Mouse (Mus musculus) heart, postnatal 0 days (tissue): Measurements from ENCODE around the gene Vamp8. TPM values are rescaled to one million over a fixed set of nuclear protein-coding genes. Genes with fewer than 3 reads are reported as not detected.

Source experiments
- ATAC-seq: fragments of 200-750 bp; cut with Nextera tagmentation; 2 replicates; pipeline ENCODE4 v1.8.0; 2017; ENCODE audit warnings: low read depth, moderate number of reproducible peaks, moderate library complexity; ENCODE audit not compliant: insufficient read depth
- DNase-seq: peaks from one replicate; pipeline ENCODE4 v3.0.0-alpha.2; 2016; ENCODE audit warnings: low spot score
- H3K27ac ChIP-seq: fragments of 300-500 bp; sonication (generic); 2 replicates; pipeline ENCODE4 v1.5.1; 2014; ENCODE audit warnings: low read depth, mild to moderate bottlenecking
- H3K27me3 ChIP-seq: fragments of 300-500 bp; sonication (generic); 2 replicates; pipeline ENCODE4 v1.6.1; 2014; ENCODE audit warnings: low read length, mixed read lengths; ENCODE audit not compliant: control insufficient read depth, insufficient read depth
- H3K36me3 ChIP-seq: fragments of 300-500 bp; sonication (generic); replicated peaks from 2 replicates; pipeline ENCODE4 v1.6.1; 2014; ENCODE audit warnings: low read length, mixed read lengths; ENCODE audit not compliant: control insufficient read depth, insufficient read depth
- H3K4me1 ChIP-seq: fragments of 300-500 bp; sonication (generic); 2 replicates; pipeline ENCODE4 v1.6.1; 2014; ENCODE audit warnings: antibody characterized with exemption; ENCODE audit not compliant: control insufficient read depth, insufficient read depth
- H3K4me2 ChIP-seq: fragments of 300-500 bp; sonication (generic); 2 replicates; pipeline ENCODE4 v1.6.1; 2014; ENCODE audit warnings: low read depth, mild to moderate bottlenecking, low read length, moderate library complexity
- H3K4me3 ChIP-seq: fragments of 300-500 bp; sonication (generic); 2 replicates; pipeline ENCODE4 v1.5.1; 2014; ENCODE audit warnings: low read depth, low read length
- H3K9ac ChIP-seq: fragments of 300-500 bp; sonication (generic); replicated peaks from 2 replicates; pipeline ENCODE4 v1.6.1; 2014; ENCODE audit warnings: low read depth, low read length, mixed read lengths
- H3K9me3 ChIP-seq: fragments of 300-500 bp; sonication (generic); replicated peaks from 2 replicates; pipeline ENCODE4 v1.6.1; 2016; ENCODE audit warnings: low read length; ENCODE audit not compliant: control insufficient read depth
- CTCF ChIP-seq: IDR thresholded peaks from 2 replicates; pipeline ENCODE4 v1.5.1; 2016; ENCODE audit warnings: antibody characterized with exemption, control low read depth, low read depth
- EP300 ChIP-seq: IDR thresholded peaks from 2 replicates; pipeline ENCODE4 v1.6.1; 2016; ENCODE audit warnings: antibody characterized with exemption, low read depth
- WGBS: fragments of 180-500 bp; shearing (Covaris S2); extraction: QIAGEN DNeasy Blood & Tissue Kit; methylation state at CpG from one replicate; pipeline ENCODE4 v1.1.7; 2014; 5-methylcytosine and 5-hydroxymethylcytosine counted together
- polyA plus RNA-seq: library from polyadenylated mRNA; unstranded; fragments of >200 nt; fragmentation: Nextera tagmentation; extraction: Ambion mirVana; gene quantifications from 2 replicates; pipeline ENCODE4 v1.2.1, GENCODE M21; 2015
- total RNA-seq: library from RNA; depleted of rRNA; stranded (reverse); fragments of >200 nt; gene quantifications from 2 replicates; pipeline ENCODE4 v1.2.3, GENCODE M21; 2014; ENCODE audit warnings: low replicate concordance

Gene Vamp8
- total and polyA plus RNA-seq, 2 experiments from 2014 or later: 69.8 to 174 TPM

DNA sequence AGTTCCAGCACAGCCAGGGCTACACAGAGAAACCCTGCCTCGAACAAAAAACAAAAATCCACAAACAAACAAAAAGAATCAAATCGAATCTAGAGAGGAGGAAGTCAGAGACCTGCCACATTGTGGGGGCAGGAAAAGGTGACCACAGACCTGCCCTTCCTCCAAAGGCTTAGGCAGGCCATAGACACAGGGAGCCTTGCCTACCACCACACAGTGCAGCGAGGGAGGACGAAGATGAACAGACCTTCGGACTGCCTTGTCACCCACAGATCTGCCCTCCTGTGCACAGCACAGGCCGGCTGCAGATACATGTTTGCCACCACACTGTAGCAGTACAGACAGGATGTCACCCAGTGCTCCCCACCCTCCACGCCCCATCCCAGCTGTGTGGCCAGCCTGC, 20.0 kb upstream of the Vamp8 start:
- no peak for TF ChIP-seq CTCF
- no peak for TF ChIP-seq EP300
- Histone ChIP-seq H3K9me3 (no peaks in the 10 kb centered on the region), H3K27ac (no peak overlapping the region), H3K4me3 (no peak overlapping the region), H3K9ac (no peak overlapping the region), H3K36me3 (no peaks in the 10 kb centered on the region), H3K4me1 (peaks cover 8% of the 10 kb centered on the region; the same call in 1 of the 2 replicates), H3K4me2 (no peak overlapping the region), H3K27me3 (no peaks in the 10 kb centered on the region)
- ATAC-seq (no peak), DNase-seq (no peak)
- 72% methylated on average over 7 of the region's 7 CpGs for WGBS

DNA sequence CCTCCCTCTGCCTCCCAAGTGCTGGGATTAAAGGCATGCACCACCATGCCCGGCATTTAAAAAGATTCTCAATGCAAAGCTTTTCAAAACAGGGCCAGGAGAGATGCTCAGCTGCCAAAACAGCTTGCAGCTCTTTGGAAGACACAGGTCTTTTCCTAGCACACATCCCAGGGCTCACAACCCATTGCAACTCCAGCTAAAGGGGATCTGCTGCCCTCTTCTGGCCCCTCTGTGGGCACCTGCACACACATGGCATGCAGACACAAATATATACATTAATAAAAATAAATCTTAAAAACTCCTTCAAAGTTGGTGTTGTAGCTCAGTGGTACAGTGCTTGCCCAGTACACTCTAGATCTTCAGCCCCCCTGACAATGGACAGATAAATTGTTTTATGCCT, 19.5 kb upstream of the Vamp8 start:
- no peak overlapping the region for H3K4me3 ChIP-seq
- H3K9me3 ChIP-seq: no peaks in the 10 kb centered on the region
- H3K27me3 ChIP-seq: no peaks in the 10 kb centered on the region
- no peak overlapping the region for H3K9ac ChIP-seq
- DNase-seq (no peak), ATAC-seq (no peak)
- no peaks in the 10 kb centered on the region for H3K36me3 ChIP-seq
- no peak overlapping the region for H3K27ac ChIP-seq
- WGBS: 16% methylated on average over 1 of the region's 1 CpGs
- peaks cover 5% of the 10 kb centered on the region; the same call in 1 of the 2 replicates for H3K4me1 ChIP-seq
- no peak overlapping the region for H3K4me2 ChIP-seq
- TF ChIP-seq CTCF: no peak
- no peak for TF ChIP-seq EP300

GRCm38 (mm10) chr6:72409567-72409966, 19.1 kb upstream of the Vamp8 start:
- Histone ChIP-seq H3K27me3 (no peaks in the 10 kb centered on the region), H3K9ac (no peak overlapping the region), H3K9me3 (no peaks in the 10 kb centered on the region), H3K4me3 (no peak overlapping the region), H3K4me1 (peaks cover under 1% of the 10 kb centered on the region; the same call in 1 of the 2 replicates), H3K4me2 (no peak overlapping the region), H3K27ac (no peak overlapping the region), H3K36me3 (no peaks in the 10 kb centered on the region)
- TF ChIP-seq CTCF: peak; percentile 62
- no peak for TF ChIP-seq EP300
- ATAC-seq (no peak), DNase-seq (peak; percentile 62)
- 7% methylated on average over 3 of the region's 3 CpGs for WGBS

DNA sequence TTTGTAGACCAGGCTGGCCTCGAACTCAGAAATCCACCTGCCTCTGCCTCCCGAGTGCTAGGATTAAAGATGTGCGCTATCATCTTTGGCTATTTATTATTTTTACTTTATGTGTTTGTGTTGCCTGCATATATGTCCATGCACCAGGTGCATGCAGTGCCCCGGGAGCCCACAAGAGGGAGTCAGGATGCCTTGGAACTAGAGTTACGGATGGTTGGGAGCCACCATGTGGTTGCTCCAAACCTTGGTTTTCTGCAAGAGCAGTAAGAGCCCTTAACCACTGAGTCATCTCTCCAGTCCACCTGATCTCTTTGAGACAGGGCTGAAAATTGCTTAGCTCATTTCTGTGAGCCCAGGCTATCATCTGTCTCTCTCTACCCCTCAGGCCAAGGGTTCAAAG, 16.6 kb upstream of the Vamp8 start:
- Histone ChIP-seq H3K27ac (no peak overlapping the region), H3K27me3 (no peaks in the 10 kb centered on the region)
- ATAC-seq: peak; percentile 79

DNA sequence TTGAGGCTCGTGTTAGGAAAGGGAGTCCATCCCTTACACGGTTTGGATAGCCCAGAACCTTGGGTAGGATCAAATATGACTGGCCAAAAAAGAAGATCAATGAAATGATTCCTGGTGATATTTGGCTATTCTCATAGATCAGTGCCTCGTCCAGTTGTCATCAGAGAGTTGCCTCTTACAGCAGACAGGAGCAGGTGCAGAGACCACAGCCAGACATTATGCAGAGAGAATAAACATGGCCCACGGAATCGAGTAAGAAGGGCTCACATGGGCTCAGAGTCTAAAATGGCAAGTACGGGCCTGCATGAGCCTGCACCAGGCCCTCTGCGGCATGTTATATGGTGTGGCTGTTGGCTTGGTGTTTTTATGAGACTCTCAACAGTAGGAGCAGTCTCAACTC, 14.9 kb upstream of the Vamp8 start:
- no peaks in the 10 kb centered on the region for H3K4me1 ChIP-seq
- no peaks in the 10 kb centered on the region for H3K27me3 ChIP-seq
- no peaks in the 10 kb centered on the region for H3K9me3 ChIP-seq
- no peak overlapping the region for H3K4me2 ChIP-seq
- TF ChIP-seq CTCF (no peak), EP300 (no peak)
- H3K27ac ChIP-seq: no peak overlapping the region
- no peak overlapping the region for H3K4me3 ChIP-seq
- DNase-seq: no peak
- no peak for ATAC-seq
- WGBS: 77% methylated on average over 7 of the region's 7 CpGs
- no peaks in the 10 kb centered on the region for H3K36me3 ChIP-seq
- no peak overlapping the region for H3K9ac ChIP-seq

More for the DNA sequence above, 16.6 kb upstream of the Vamp8 start:
- H3K4me1 ChIP-seq: no peaks in the 10 kb centered on the region
- TF ChIP-seq CTCF: peak; percentile 100
- TF ChIP-seq EP300: no peak
- peak; percentile 87 for DNase-seq
- WGBS: 1% methylated on average over 5 of the region's 5 CpGs
- no peak overlapping the region for H3K9ac ChIP-seq
- no peaks in the 10 kb centered on the region for H3K36me3 ChIP-seq
- no peaks in the 10 kb centered on the region for H3K9me3 ChIP-seq
- no peak overlapping the region for H3K4me2 ChIP-seq
- H3K4me3 ChIP-seq: no peak overlapping the region

- Histone ChIP-seq H3K4me2 (no peak overlapping the region), H3K27me3 (no peaks in the 10 kb centered on the region), H3K4me3 (no peak overlapping the region), H3K9me3 (no peaks in the 10 kb centered on the region), H3K36me3 (no peaks in the 10 kb centered on the region), H3K27ac (no peak overlapping the region), H3K4me1 (no peaks in the 10 kb centered on the region), H3K9ac (no peak overlapping the region)
- no peak for ATAC-seq
- DNase-seq: peak; percentile 31
- WGBS: 21% methylated on average over 7 of the region's 7 CpGs
- TF ChIP-seq CTCF (peak; percentile 67), EP300 (no peak)
Measured at GRCm38 (mm10) chr6:72401875-72402274, 11.4 kb upstream of the Vamp8 start.
